Mouse (Mus musculus) embryonic facial prominence, embryonic 10.5 days (tissue): ENCODE data around the gene Parvb. TPM values are rescaled to one million over a fixed set of nuclear protein-coding genes. Genes with fewer than 3 reads are reported as not detected.

Experiments
- DNase-seq: peaks from one replicate; pipeline ENCODE4 v3.0.0-alpha.2; 2017; ENCODE audit warnings: low spot score
- H3K27ac ChIP-seq: fragments of 300-500 bp; sonication (generic); replicated peaks from 2 replicates; pipeline ENCODE4 v1.5.1; 2016; ENCODE audit warnings: mild to moderate bottlenecking
- H3K27me3 ChIP-seq: fragments of 300-500 bp; sonication (generic); replicated peaks from 2 replicates; pipeline ENCODE4 v1.6.1; 2016; ENCODE audit warnings: low read depth, mild to moderate bottlenecking; ENCODE audit not compliant: poor library complexity, severe bottlenecking
- H3K36me3 ChIP-seq: fragments of 300-500 bp; sonication (generic); replicated peaks from 2 replicates; pipeline ENCODE4 v1.6.1; 2016; ENCODE audit warnings: mild to moderate bottlenecking, moderate library complexity
- H3K4me1 ChIP-seq: fragments of 300-500 bp; sonication (generic); 2 replicates; pipeline ENCODE4 v1.6.1; 2016
- H3K4me3 ChIP-seq: fragments of 300-500 bp; sonication (generic); 2 replicates; pipeline ENCODE4 v1.5.1; 2016; ENCODE audit warnings: mild to moderate bottlenecking, moderate library complexity
- H3K9me3 ChIP-seq: fragments of 300-500 bp; sonication (generic); 2 replicates; pipeline ENCODE4 v1.6.1; 2016; ENCODE audit warnings: mild to moderate bottlenecking
- WGBS: fragments of 180-500 bp; shearing (Covaris S2); methylation state at CpG from one replicate; pipeline ENCODE4 v1.1.7; 2016; 5-methylcytosine and 5-hydroxymethylcytosine counted together
- polyA plus RNA-seq: library from polyadenylated mRNA; unstranded; fragments of >200 nt; fragmentation: Nextera tagmentation; extraction: Ambion mirVana; gene quantifications from 2 replicates; pipeline ENCODE4 v1.2.1, GENCODE M21; 2016

The Parvb gene
- polyA plus RNA-seq, 1 experiment from 2014 or later, result 7.1 TPM

GRCm38 (mm10) chr15:84223423-84223822, 8.4 kb upstream of the Parvb start:
- Histone ChIP-seq H3K4me3 (no peak overlapping the region), H3K27me3 (peaks cover 10% of the 10 kb centered on the region; the same call in 1 of the 2 replicates), H3K36me3 (no peaks in the 10 kb centered on the region), H3K27ac (peak overlapping the region; percentile 5; the same call in 1 of the 2 replicates), H3K9me3 (no peaks in the 10 kb centered on the region), H3K4me1 (peaks cover 63% of the 10 kb centered on the region)
- WGBS, result 36% methylated on average over 6 of the region's 6 CpGs
- DNase-seq, result no peak

GRCm38 (mm10) chr15:84224779-84225178, 7.1 kb upstream of the Parvb start:
- no peak overlapping the region for H3K27ac ChIP-seq
- H3K9me3 ChIP-seq, result no peaks in the 10 kb centered on the region
- no peak overlapping the region for H3K4me3 ChIP-seq
- no peaks in the 10 kb centered on the region for H3K36me3 ChIP-seq
- 43% methylated on average over 10 of the region's 10 CpGs for WGBS
- H3K4me1 ChIP-seq, result peaks cover 49% of the 10 kb centered on the region
- peaks cover 13% of the 10 kb centered on the region for H3K27me3 ChIP-seq
- DNase-seq, result no peak

- H3K27me3 ChIP-seq, result peaks cover 27% of the 10 kb centered on the region
- DNase-seq, result no peak
- 79% methylated on average over 15 of the region's 15 CpGs for WGBS
- H3K4me1 ChIP-seq, result peaks cover 62% of the 10 kb centered on the region
- H3K9me3 ChIP-seq, result no peaks in the 10 kb centered on the region
- H3K27ac ChIP-seq, result 0 out of 2 replicates have a peak overlapping the region, but pooled peaks have one; percentile 26
- H3K36me3 ChIP-seq, result no peaks in the 10 kb centered on the region
- no peak overlapping the region for H3K4me3 ChIP-seq
These were observed 4.9 kb upstream of the Parvb start for GRCm38 (mm10) chr15:84226918-84227317.

DNA sequence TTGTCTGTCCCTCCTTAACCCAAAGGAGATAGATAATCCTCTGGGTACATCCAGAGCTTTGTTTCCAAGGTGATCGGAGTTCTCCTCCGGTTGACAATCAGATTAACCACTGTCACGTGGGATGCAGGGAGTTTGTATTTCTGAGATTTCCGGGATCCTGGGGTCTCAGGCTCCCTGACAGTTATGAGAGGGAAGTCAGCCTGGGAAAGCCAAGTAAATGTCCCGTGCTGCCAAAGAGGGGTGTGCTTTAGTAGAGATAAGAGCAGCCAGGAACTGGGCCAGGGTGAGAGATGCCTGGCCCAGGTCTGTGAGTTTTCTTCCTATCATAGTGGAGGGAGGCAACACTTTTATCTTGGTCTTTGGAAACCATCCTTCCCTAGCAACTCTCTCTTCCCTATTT, 1.2 kb upstream of the Parvb start:
- Histone ChIP-seq H3K27me3 (peaks cover 25% of the 10 kb centered on the region), H3K36me3 (peaks cover 7% of the 10 kb centered on the region), H3K27ac (peak overlapping the region; percentile 90), H3K9me3 (no peaks in the 10 kb centered on the region), H3K4me1 (peaks cover 56% of the 10 kb centered on the region), H3K4me3 (peak overlapping the region; percentile 77)
- no peak for DNase-seq
- WGBS, result 6% methylated on average over 5 of the region's 5 CpGs

DNA sequence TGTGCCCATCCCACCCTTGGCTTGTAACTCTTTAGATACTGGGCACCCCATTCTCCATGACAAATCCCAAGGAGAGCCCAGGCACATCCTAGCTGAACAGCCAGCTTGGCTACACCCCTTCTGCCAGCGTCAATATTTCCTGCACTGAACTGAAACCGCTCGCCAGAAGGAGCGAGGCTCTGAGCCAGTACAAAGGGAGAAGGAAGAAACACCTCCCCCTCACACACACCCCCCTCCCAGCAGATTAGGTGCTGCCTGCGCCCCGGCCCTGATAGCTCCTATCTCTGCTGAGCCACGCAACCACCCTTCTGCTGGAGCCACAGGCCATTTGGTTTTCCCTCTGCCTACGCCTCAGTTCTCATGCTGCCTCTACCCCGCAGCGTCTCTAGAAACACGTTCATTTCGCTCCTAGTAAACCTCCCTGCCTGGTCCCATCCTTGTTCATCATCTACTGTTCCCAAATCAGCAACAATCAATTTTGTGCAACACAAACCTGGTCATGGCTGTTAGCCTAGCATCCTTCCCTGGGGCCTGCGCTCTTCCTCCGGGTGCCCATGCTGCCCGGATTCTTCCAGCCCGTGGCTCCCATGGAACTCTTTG, 630 bp upstream of the Parvb start:
- Histone ChIP-seq H3K9me3 (no peaks in the 10 kb centered on the region), H3K27me3 (peaks cover 22% of the 10 kb centered on the region), H3K4me1 (peaks cover 54% of the 10 kb centered on the region), H3K4me3 (peak overlapping the region; percentile 77), H3K36me3 (peaks cover 7% of the 10 kb centered on the region), H3K27ac (peak overlapping the region; percentile 90)
- peak; percentile 48 for DNase-seq
- 3% methylated on average over 16 of the region's 16 CpGs for WGBS

DNA sequence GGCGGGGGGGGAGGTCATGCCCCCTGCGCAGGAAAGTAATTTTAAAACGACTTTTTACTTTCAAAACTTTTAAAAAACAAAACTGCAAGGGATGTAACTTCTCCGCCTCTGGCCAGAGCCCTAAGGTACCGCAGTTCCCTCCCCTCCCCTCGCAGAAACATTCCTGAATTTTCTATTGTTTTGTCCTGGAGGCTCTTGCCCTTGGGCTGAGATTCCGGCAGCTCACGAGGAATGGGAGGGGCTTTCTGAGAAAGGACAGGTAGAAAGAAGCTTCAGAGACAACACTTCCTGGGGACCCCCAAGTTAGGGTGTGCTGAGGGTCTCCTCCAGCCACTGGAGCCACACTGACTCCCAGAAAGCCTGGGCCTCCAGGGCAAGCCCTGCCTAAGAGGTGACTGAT, 766 bp downstream of the Parvb start:
- no peak for DNase-seq
- Histone ChIP-seq H3K9me3 (no peaks in the 10 kb centered on the region), H3K4me1 (peaks cover 52% of the 10 kb centered on the region), H3K36me3 (peaks cover 7% of the 10 kb centered on the region), H3K27ac (peak overlapping the region; percentile 90), H3K4me3 (peak overlapping the region; percentile 77), H3K27me3 (peaks cover 25% of the 10 kb centered on the region)
- WGBS, result 5% methylated on average over 8 of the region's 8 CpGs

- H3K4me3 ChIP-seq, result no peak overlapping the region
- no peak overlapping the region for H3K27ac ChIP-seq
- peaks cover 69% of the 10 kb centered on the region for H3K4me1 ChIP-seq
- WGBS, result 88% methylated on average over 7 of the region's 7 CpGs
- peaks cover 31% of the 10 kb centered on the region for H3K27me3 ChIP-seq
- no peaks in the 10 kb centered on the region for H3K9me3 ChIP-seq
- peaks cover 7% of the 10 kb centered on the region for H3K36me3 ChIP-seq
- no peak for DNase-seq
These were observed 3.1 kb downstream of the Parvb start for GRCm38 (mm10) chr15:84234794-84235581.

DNA sequence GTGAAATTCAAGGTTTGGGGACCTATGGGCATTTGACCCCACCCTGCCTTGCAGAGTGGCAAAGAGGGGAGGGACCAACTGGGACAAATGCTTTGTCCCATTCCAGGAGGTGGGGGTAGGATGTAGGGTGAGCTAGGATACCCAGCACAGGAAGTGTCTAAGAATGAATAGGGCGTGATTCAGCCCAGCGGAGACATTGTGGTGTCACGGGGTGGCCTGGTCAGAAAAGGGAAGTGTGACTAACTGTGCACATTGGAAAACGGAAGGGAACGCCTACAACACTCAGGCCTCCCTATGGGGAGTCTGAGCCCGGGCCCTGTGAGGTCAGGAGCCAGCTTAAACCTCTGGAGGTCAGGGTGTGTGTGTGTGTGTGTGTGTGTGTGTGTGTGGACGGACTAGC, 3.8 kb downstream of the Parvb start:
- Histone ChIP-seq H3K27me3 (peaks cover 25% of the 10 kb centered on the region), H3K4me1 (peaks cover 64% of the 10 kb centered on the region), H3K36me3 (peaks cover 7% of the 10 kb centered on the region), H3K9me3 (no peaks in the 10 kb centered on the region), H3K4me3 (no peak overlapping the region), H3K27ac (no peak overlapping the region)
- 75% methylated on average over 7 of the region's 7 CpGs for WGBS
- DNase-seq, result no peak

GRCm38 (mm10) chr15:84238552-84238951, 6.7 kb downstream of the Parvb start:
- peaks cover 10% of the 10 kb centered on the region for H3K36me3 ChIP-seq
- 40% methylated on average over 15 of the region's 15 CpGs for WGBS

DNA sequence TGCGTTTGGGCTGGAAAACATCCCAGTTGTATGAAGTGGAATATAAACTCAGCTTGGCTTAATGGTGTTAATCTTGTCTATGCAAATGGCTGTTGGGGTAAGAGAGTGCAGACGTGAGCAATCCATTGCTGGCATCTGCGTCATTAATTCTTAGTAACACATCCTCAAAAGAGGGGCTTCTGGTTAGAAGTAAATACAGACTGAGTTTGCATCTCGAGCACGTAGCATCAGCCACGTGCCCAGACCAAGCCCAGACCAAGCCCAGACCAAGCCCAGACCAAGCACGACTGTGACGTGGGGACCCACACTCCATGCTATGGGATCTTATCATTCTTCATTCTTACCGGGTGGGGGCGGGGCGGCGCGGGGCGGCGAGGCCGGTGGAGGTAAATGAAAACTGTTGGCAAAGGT, 7.2 kb downstream of the Parvb start:
- Histone ChIP-seq H3K27me3 (peaks cover 19% of the 10 kb centered on the region), H3K27ac (0 out of 2 replicates have a peak overlapping the region, but pooled peaks have one; percentile 19), H3K4me3 (peak overlapping the region; percentile 21; the same call in 1 of the 2 replicates), H3K36me3 (peaks cover 10% of the 10 kb centered on the region), H3K4me1 (peaks cover 51% of the 10 kb centered on the region), H3K9me3 (no peaks in the 10 kb centered on the region)
- 30% methylated on average over 16 of the region's 16 CpGs for WGBS
- DNase-seq, result no peak

More at GRCm38 (mm10) chr15:84238552-84238951, 6.7 kb downstream of the Parvb start:
- H3K9me3 ChIP-seq, result no peaks in the 10 kb centered on the region
- H3K27me3 ChIP-seq, result peaks cover 19% of the 10 kb centered on the region
- no peak overlapping the region for H3K27ac ChIP-seq
- H3K4me3 ChIP-seq, result no peak overlapping the region
- DNase-seq, result no peak
- H3K4me1 ChIP-seq, result peaks cover 51% of the 10 kb centered on the region

GRCm38 (mm10) chr15:84241520-84241919, 9.7 kb downstream of the Parvb start:
- no peaks in the 10 kb centered on the region for H3K9me3 ChIP-seq
- H3K27ac ChIP-seq, result peak overlapping the region; percentile 48
- peaks cover 45% of the 10 kb centered on the region for H3K4me1 ChIP-seq
- H3K36me3 ChIP-seq, result peaks cover 3% of the 10 kb centered on the region; the same call in 1 of the 2 replicates
- no peak overlapping the region for H3K4me3 ChIP-seq
- WGBS, result 34% methylated on average over 7 of the region's 7 CpGs
- H3K27me3 ChIP-seq, result peaks cover 19% of the 10 kb centered on the region
- DNase-seq, result peak; percentile 71

DNA sequence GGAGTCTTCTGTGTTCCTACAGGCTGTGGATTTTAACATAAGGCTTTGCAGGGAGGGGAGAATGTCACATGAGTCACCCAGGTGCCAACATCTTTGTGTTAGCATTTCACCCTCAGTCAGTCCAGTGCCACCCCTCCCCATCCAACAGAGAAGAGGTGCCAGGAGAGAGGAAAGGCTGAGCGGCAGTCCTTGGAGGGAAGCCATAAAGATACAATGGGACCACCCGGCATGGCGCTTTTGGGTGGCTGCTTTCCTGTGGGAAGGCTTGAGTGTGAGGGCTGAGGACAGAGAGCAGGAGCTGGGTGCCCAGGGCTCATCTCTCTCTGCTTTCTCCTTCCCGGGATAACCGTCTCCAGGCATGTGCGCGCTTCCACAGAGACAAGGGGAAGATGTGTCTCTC, 13.3 kb downstream of the Parvb start:
- H3K27ac ChIP-seq, result no peak overlapping the region
- peaks cover 6% of the 10 kb centered on the region; the same call in 1 of the 2 replicates for H3K9me3 ChIP-seq
- WGBS, result 86% methylated on average over 7 of the region's 7 CpGs
- no peak overlapping the region for H3K4me3 ChIP-seq
- H3K4me1 ChIP-seq, result peaks cover 14% of the 10 kb centered on the region
- H3K36me3 ChIP-seq, result peaks cover 10% of the 10 kb centered on the region; the same call in 1 of the 2 replicates
- no peak for DNase-seq
- H3K27me3 ChIP-seq, result no peaks in the 10 kb centered on the region
